Mouse (Mus musculus): ENCODE data around the gene Ccdc157.
A peak's percentile ranks its signal among the peaks of the same experiment; 100 is the strongest.
"Not testable (repeated sequence)": the region's sequence is repeated elsewhere in the genome, so short reads cannot be mapped to it uniquely, and the experiment has no call there.

Gene Ccdc157

GRCm38 (mm10) chr11:4133450-4133849, 26.6 kb downstream of the Ccdc157 start:
- peak; percentile 23 to 39 for DNase-seq (ENCODE audit: low spot score in 2 of 2)

- not testable (repeated sequence) for DNase-seq (ENCODE audit: low spot score in 2 of 2)
Measured at GRCm38 (mm10) chr11:4128461-4128860, 31.6 kb downstream of the Ccdc157 start.

- no peak for DNase-seq (ENCODE audit: low spot score in 2 of 2)
Measured at GRCm38 (mm10) chr11:4127059-4127458, 33.0 kb downstream of the Ccdc157 start.

GRCm38 (mm10) chr11:4123922-4124321, 36.2 kb downstream of the Ccdc157 start:
- DNase-seq (ENCODE audit: low spot score in 2 of 2): peak in 1 of 2 experiments; percentile 41

GRCm38 (mm10) chr11:4122742-4123579, 37.1 kb downstream of the Ccdc157 start, which contains the start of gene Sec14l2:
Sec14l2 (minus strand) TSS chr11:4123415.
- peak; percentile 18 to 48 for DNase-seq (ENCODE audit: low spot score in 2 of 2)

- no peak for DNase-seq (ENCODE audit: low spot score in 2 of 2)
Measured at GRCm38 (mm10) chr11:4122226-4122625, 37.9 kb downstream of the Ccdc157 start.

- no peak for DNase-seq (ENCODE audit: low spot score in 2 of 2)
Measured at GRCm38 (mm10) chr11:4121691-4122090, 38.4 kb downstream of the Ccdc157 start.

- DNase-seq (ENCODE audit: low spot score in 2 of 2): no peak
Measured at GRCm38 (mm10) chr11:4119635-4120034, 40.5 kb downstream of the Ccdc157 start.

- DNase-seq (ENCODE audit: low spot score in 2 of 2): peak in 1 of 2 experiments; percentile 19
Measured at GRCm38 (mm10) chr11:4118081-4118921, 41.8 kb downstream of the Ccdc157 start.

GRCm38 (mm10) chr11:4117372-4118071, 42.6 kb downstream of the Ccdc157 start:
- DNase-seq (ENCODE audit: low spot score in 2 of 2): no peak

GRCm38 (mm10) chr11:4116458-4117141, 43.5 kb downstream of the Ccdc157 start:
- DNase-seq (ENCODE audit: low spot score in 2 of 2): no peak

- DNase-seq (ENCODE audit: low spot score in 2 of 2): no peak
Measured at GRCm38 (mm10) chr11:4115407-4115806, 44.7 kb downstream of the Ccdc157 start.

- not testable (repeated sequence) for DNase-seq (ENCODE audit: low spot score in 2 of 2)
Measured at GRCm38 (mm10) chr11:4114541-4114940, 45.6 kb downstream of the Ccdc157 start.

- DNase-seq (ENCODE audit: low spot score in 2 of 2): no peak
Measured at GRCm38 (mm10) chr11:4113970-4114369, 46.1 kb downstream of the Ccdc157 start.

GRCm38 (mm10) chr11:4113496-4113895, 46.6 kb downstream of the Ccdc157 start:
- DNase-seq (ENCODE audit: low spot score in 2 of 2): no peak

- no peak for DNase-seq (ENCODE audit: low spot score in 2 of 2)
Measured at GRCm38 (mm10) chr11:4112861-4113260, 47.2 kb downstream of the Ccdc157 start.

GRCm38 (mm10) chr11:4112033-4112432, 48.1 kb downstream of the Ccdc157 start:
- DNase-seq (ENCODE audit: low spot score in 2 of 2): no peak

- no peak for DNase-seq (ENCODE audit: low spot score in 2 of 2)
Measured at GRCm38 (mm10) chr11:4108691-4109090, 51.4 kb downstream of the Ccdc157 start.

- DNase-seq (ENCODE audit: low spot score in 2 of 2): not testable (repeated sequence)
Measured at GRCm38 (mm10) chr11:4107901-4108300, 52.2 kb downstream of the Ccdc157 start.

- DNase-seq (ENCODE audit: low spot score in 2 of 2): no peak
Measured at GRCm38 (mm10) chr11:4105444-4105843, 54.6 kb downstream of the Ccdc157 start.

GRCm38 (mm10) chr11:4104989-4105388, 55.1 kb downstream of the Ccdc157 start:
- DNase-seq (ENCODE audit: low spot score in 2 of 2): no peak

Data from natural killer cell, adult 2 months (primary cell).